Mouse (Mus musculus) midbrain, postnatal 0 days (tissue): Measurements from ENCODE around the gene Celf5. TPM values are rescaled to one million over a fixed set of nuclear protein-coding genes. Genes with fewer than 3 reads are reported as not detected.

Source experiments
- ATAC-seq: fragments of 200-750 bp; cut with Nextera tagmentation; 2 replicates; pipeline ENCODE4 v1.8.0; 2017; ENCODE audit warnings: moderate number of reproducible peaks, mild to moderate bottlenecking, moderate TSS enrichment, moderate library complexity; ENCODE audit not compliant: low FRiP score
- DNase-seq: peaks from one replicate; pipeline ENCODE4 v3.0.0-alpha.2; 2015; ENCODE audit warnings: low spot score
- H3K27ac ChIP-seq: fragments of 300-500 bp; sonication (generic); 2 replicates; pipeline ENCODE4 v1.5.1; 2014; ENCODE audit warnings: low read depth, mild to moderate bottlenecking, low read length, mixed read lengths
- H3K27me3 ChIP-seq: fragments of 300-500 bp; sonication (generic); 2 replicates; pipeline ENCODE4 v1.6.1; 2014; ENCODE audit warnings: low read length, control low read depth, mixed read lengths; ENCODE audit not compliant: insufficient read depth
- H3K36me3 ChIP-seq: fragments of 300-500 bp; sonication (generic); 2 replicates; pipeline ENCODE4 v1.6.1; 2014; ENCODE audit warnings: low read length, control low read depth, mixed read lengths; ENCODE audit not compliant: insufficient read depth
- H3K4me1 ChIP-seq: fragments of 300-500 bp; sonication (generic); 2 replicates; pipeline ENCODE4 v1.6.1; 2014; ENCODE audit warnings: mild to moderate bottlenecking, control low read depth, antibody characterized with exemption, low read length, mixed read lengths; ENCODE audit not compliant: insufficient read depth
- H3K4me2 ChIP-seq: fragments of 300-500 bp; sonication (generic); 2 replicates; pipeline ENCODE4 v1.6.1; 2014; ENCODE audit warnings: low read depth, mild to moderate bottlenecking, low read length, mixed read lengths; ENCODE audit not compliant: poor library complexity, severe bottlenecking
- H3K4me3 ChIP-seq: fragments of 300-500 bp; sonication (generic); 2 replicates; pipeline ENCODE4 v1.5.1; 2014; ENCODE audit warnings: low read depth, mild to moderate bottlenecking, low read length, moderate library complexity
- H3K9ac ChIP-seq: fragments of 300-500 bp; sonication (generic); replicated peaks from 2 replicates; pipeline ENCODE4 v1.6.1; 2014; ENCODE audit warnings: mild to moderate bottlenecking, low read length, moderate library complexity, mixed read lengths; ENCODE audit not compliant: poor library complexity, severe bottlenecking
- H3K9me3 ChIP-seq: fragments of 300-500 bp; sonication (generic); 2 replicates; pipeline ENCODE4 v1.6.1; 2016; ENCODE audit warnings: low read length, control low read depth
- CTCF ChIP-seq: IDR thresholded peaks from 2 replicates; pipeline ENCODE4 v1.5.1; 2016; ENCODE audit warnings: antibody characterized with exemption, mild to moderate bottlenecking
- WGBS: fragments of 180-500 bp; shearing (Covaris S2); extraction: QIAGEN DNeasy Blood & Tissue Kit; methylation state at CpG from one replicate; pipeline ENCODE4 v1.1.7; 2014; 5-methylcytosine and 5-hydroxymethylcytosine counted together
- polyA plus RNA-seq: library from polyadenylated mRNA; unstranded; fragments of >200 nt; fragmentation: Nextera tagmentation; extraction: Ambion mirVana; gene quantifications from 2 replicates; pipeline ENCODE4 v1.2.1, GENCODE M21; 2015
- total RNA-seq: library from RNA; depleted of rRNA; stranded (reverse); fragments of >200 nt; gene quantifications from 2 replicates; pipeline ENCODE4 v1.2.3, GENCODE M21; 2014

The Celf5 gene
- total and polyA plus RNA-seq, 2 experiments from 2014 or later, result 74.0 to 142 TPM

GRCm38 (mm10) chr10:81456983-81457563, 25.4 kb downstream of the Celf5 start:
- no peak overlapping the region for H3K4me3 ChIP-seq
- 52% methylated on average over 12 of the region's 12 CpGs for WGBS
- H3K27ac ChIP-seq, result no peak overlapping the region
- no peak for DNase-seq
- no peaks in the 10 kb centered on the region for H3K4me1 ChIP-seq
- TF ChIP-seq CTCF, result no peak
- no peak overlapping the region for H3K9ac ChIP-seq
- no peaks in the 10 kb centered on the region for H3K9me3 ChIP-seq
- H3K4me2 ChIP-seq, result no peak overlapping the region
- 0 out of 2 replicates have a peak, but pooled peaks cover 3% of the 10 kb centered on the region for H3K36me3 ChIP-seq
- no peak for ATAC-seq
- peaks cover 24% of the 10 kb centered on the region for H3K27me3 ChIP-seq

- Histone ChIP-seq H3K27ac (no peak within 1 kb of the TSS), H3K4me2 (no peak within 1 kb of the TSS), H3K9ac (no peak within 1 kb of the TSS), H3K36me3 (no peaks in the 10 kb centered on the region), H3K4me1 (no peaks in the 10 kb centered on the region), H3K9me3 (no peaks in the 10 kb centered on the region), H3K4me3 (no peak within 1 kb of the TSS), H3K27me3 (peaks cover 40% of the 10 kb centered on the region)
- 62% methylated on average over 28 of the region's 28 CpGs for WGBS
- no peak for TF ChIP-seq CTCF
- ATAC-seq (no peak), DNase-seq (no peak)
Observed at GRCm38 (mm10) chr10:81455181-81455895, 27.2 kb downstream of the Celf5 start, which contains the start of gene Nfic. Nfic (minus strand) TSS chr10:81455635.

- H3K4me1 ChIP-seq, result no peaks in the 10 kb centered on the region
- WGBS, result 74% methylated on average over 2 of the region's 2 CpGs
- H3K27ac ChIP-seq, result no peak overlapping the region
- H3K27me3 ChIP-seq, result peaks cover 40% of the 10 kb centered on the region
- TF ChIP-seq CTCF, result no peak
- no peak overlapping the region for H3K4me3 ChIP-seq
- no peak overlapping the region for H3K4me2 ChIP-seq
- ATAC-seq (no peak), DNase-seq (no peak)
- no peaks in the 10 kb centered on the region for H3K9me3 ChIP-seq
- no peak overlapping the region for H3K9ac ChIP-seq
- no peaks in the 10 kb centered on the region for H3K36me3 ChIP-seq
Observed at GRCm38 (mm10) chr10:81454106-81454505, 28.4 kb downstream of the Celf5 start.

GRCm38 (mm10) chr10:81452947-81453288, 29.6 kb downstream of the Celf5 start:
- peaks cover 40% of the 10 kb centered on the region for H3K27me3 ChIP-seq
- H3K36me3 ChIP-seq, result no peaks in the 10 kb centered on the region
- H3K27ac ChIP-seq, result no peak overlapping the region
- H3K4me2 ChIP-seq, result no peak overlapping the region
- no peaks in the 10 kb centered on the region for H3K4me1 ChIP-seq
- 6% methylated on average over 14 of the region's 14 CpGs for WGBS
- DNase-seq (no peak), ATAC-seq (no peak)
- no peak for TF ChIP-seq CTCF
- no peak overlapping the region for H3K9ac ChIP-seq
- no peak overlapping the region for H3K4me3 ChIP-seq
- no peaks in the 10 kb centered on the region for H3K9me3 ChIP-seq

- no peaks in the 10 kb centered on the region for H3K36me3 ChIP-seq
- 11% methylated on average over 36 of the region's 36 CpGs for WGBS
- H3K4me2 ChIP-seq, result no peak overlapping the region
- DNase-seq (no peak), ATAC-seq (no peak)
- H3K9me3 ChIP-seq, result no peaks in the 10 kb centered on the region
- H3K27me3 ChIP-seq, result peaks cover 40% of the 10 kb centered on the region
- H3K4me3 ChIP-seq, result no peak overlapping the region
- TF ChIP-seq CTCF, result no peak
- H3K4me1 ChIP-seq, result no peaks in the 10 kb centered on the region
- H3K9ac ChIP-seq, result no peak overlapping the region
- no peak overlapping the region for H3K27ac ChIP-seq
Observed at GRCm38 (mm10) chr10:81452237-81452946, 30.1 kb downstream of the Celf5 start.

GRCm38 (mm10) chr10:81451365-81451745, 31.2 kb downstream of the Celf5 start:
- peaks cover 40% of the 10 kb centered on the region for H3K27me3 ChIP-seq
- DNase-seq (no peak), ATAC-seq (no peak)
- no peaks in the 10 kb centered on the region for H3K36me3 ChIP-seq
- H3K4me1 ChIP-seq, result no peaks in the 10 kb centered on the region
- TF ChIP-seq CTCF, result no peak
- H3K4me2 ChIP-seq, result no peak overlapping the region
- H3K27ac ChIP-seq, result no peak overlapping the region
- H3K9ac ChIP-seq, result no peak overlapping the region; the same call in 1 of the 2 replicates
- H3K9me3 ChIP-seq, result no peaks in the 10 kb centered on the region
- WGBS, result 74% methylated on average over 6 of the region's 6 CpGs
- no peak overlapping the region for H3K4me3 ChIP-seq
